Mouse (Mus musculus): ENCODE data around the gene Stk38l.
"Not testable (repeated sequence)": the region's sequence is repeated elsewhere in the genome, so short reads cannot be mapped to it uniquely, and the experiment has no call there.

Gene Stk38l

GRCm38 (mm10) chr6:146770005-146770745 is 45.4 kb downstream of the Stk38l start:
- DNase-seq (ENCODE audit: low spot score): no peak

- DNase-seq (ENCODE audit: low spot score): no peak
Observed at GRCm38 (mm10) chr6:146770808-146771207, 46.0 kb downstream of the Stk38l start.

- DNase-seq (ENCODE audit: low spot score): not testable (repeated sequence)
Observed at GRCm38 (mm10) chr6:146775864-146776263, 51.1 kb downstream of the Stk38l start.

GRCm38 (mm10) chr6:146776610-146777389 is 52.0 kb downstream of the Stk38l start:
- no peak for DNase-seq (ENCODE audit: low spot score)

GRCm38 (mm10) chr6:146778055-146778454 is 53.3 kb downstream of the Stk38l start:
- DNase-seq (ENCODE audit: low spot score): no peak

- no peak for DNase-seq (ENCODE audit: low spot score)
Observed at GRCm38 (mm10) chr6:146781566-146781965, 56.8 kb downstream of the Stk38l start.

- DNase-seq (ENCODE audit: low spot score): no peak
Observed at GRCm38 (mm10) chr6:146793527-146793926, 68.7 kb downstream of the Stk38l start.

GRCm38 (mm10) chr6:146795166-146795923 is 70.5 kb downstream of the Stk38l start:
- DNase-seq (ENCODE audit: low spot score): no peak

- peak; percentile 43 for DNase-seq (ENCODE audit: low spot score)
Observed at GRCm38 (mm10) chr6:146795924-146796545, 71.2 kb downstream of the Stk38l start, which contains the start of gene Arntl2. Gene Arntl2 (plus strand): TSS chr6:146796055.

GRCm38 (mm10) chr6:146797446-146797845 is 72.7 kb downstream of the Stk38l start:
- DNase-seq (ENCODE audit: low spot score): no peak

GRCm38 (mm10) chr6:146809991-146810390 is 85.2 kb downstream of the Stk38l start:
- DNase-seq (ENCODE audit: low spot score): no peak

- DNase-seq (ENCODE audit: low spot score): no peak
Observed at GRCm38 (mm10) chr6:146813007-146813406, 88.2 kb downstream of the Stk38l start.

- DNase-seq (ENCODE audit: low spot score): no peak
Observed at GRCm38 (mm10) chr6:146820177-146820965, 95.6 kb downstream of the Stk38l start.

GRCm38 (mm10) chr6:146821958-146822357 is 97.2 kb downstream of the Stk38l start:
- no peak for DNase-seq (ENCODE audit: low spot score)

- peak; percentile 35 for DNase-seq (ENCODE audit: low spot score)
Observed at GRCm38 (mm10) chr6:146824727-146825486, 100.1 kb downstream of the Stk38l start.

- DNase-seq (ENCODE audit: low spot score): no peak
Observed at GRCm38 (mm10) chr6:146825487-146825773, 100.6 kb downstream of the Stk38l start.

Data from left cerebral cortex, adult 11 months (tissue).